Mouse (Mus musculus) cerebellum, adult 2 months (tissue): Measurements from ENCODE around the gene Fbrs. TPM values are rescaled to one million over a fixed set of nuclear protein-coding genes. Genes with fewer than 3 reads are reported as not detected.
A peak's percentile ranks its signal among the peaks of the same experiment; 100 is the strongest.
"Not testable (repeated sequence)": the region's sequence is repeated elsewhere in the genome, so short reads cannot be mapped to it uniquely, and the experiment has no call there.

Source experiments
- DNase-seq, 2 experiments: peaks; one replicate each; pipeline ENCODE4 v3.0.0; 2021
- H3K27ac ChIP-seq: fragments of 200-500 bp; 2 replicates; pipeline ENCODE4 v1.5.1; 2012; ENCODE audit warnings: low read length, control low read depth, inconsistent platforms; ENCODE audit not compliant: insufficient read depth
- H3K27me3 ChIP-seq: fragments of 200-500 bp; 2 replicates; pipeline ENCODE4 v1.6.1; 2012; ENCODE audit warnings: inconsistent platforms, mild to moderate bottlenecking, low read length, moderate library complexity; ENCODE audit not compliant: control insufficient read depth, insufficient read depth
- H3K4me1 ChIP-seq: fragments of 200-500 bp; 2 replicates; pipeline ENCODE4 v1.6.1; 2011; ENCODE audit warnings: low read length; ENCODE audit not compliant: control insufficient read depth, insufficient read depth
- H3K4me3 ChIP-seq: fragments of 200-500 bp; replicated peaks from 2 replicates; pipeline ENCODE3; 2011; ENCODE audit warnings: mild to moderate bottlenecking, low read depth, low read length, control low read depth; ENCODE audit not compliant: insufficient read depth
- CTCF ChIP-seq: fragments of 200-500 bp; IDR thresholded peaks from 2 replicates; pipeline ENCODE4 v1.5.1; 2011; ENCODE audit warnings: low read depth, mild to moderate bottlenecking, control low read depth, low read length, moderate library complexity, borderline replicate concordance; ENCODE audit not compliant: insufficient read depth
- POLR2A ChIP-seq: fragments of 200-500 bp; IDR thresholded peaks from 2 replicates; pipeline ENCODE4 v1.6.1; 2011; ENCODE audit warnings: low read length, control low read depth, borderline replicate concordance; ENCODE audit not compliant: insufficient read depth
- WGBS: fragments of 180-500 bp; shearing (Covaris S2); methylation state at CpG from one replicate; pipeline ENCODE4 v1.1.7; 2018; 5-methylcytosine and 5-hydroxymethylcytosine counted together
- polyA plus RNA-seq: library from polyadenylated mRNA; depleted of rRNA; stranded (reverse); fragments of >200 nt; gene quantifications from 2 replicates; pipeline ENCODE4 v1.2.3, GENCODE M21; 2012; rRNA removed

Fbrs gene
- 35.5 and 37.2 TPM in 2 replicates for polyA plus RNA-seq

DNA sequence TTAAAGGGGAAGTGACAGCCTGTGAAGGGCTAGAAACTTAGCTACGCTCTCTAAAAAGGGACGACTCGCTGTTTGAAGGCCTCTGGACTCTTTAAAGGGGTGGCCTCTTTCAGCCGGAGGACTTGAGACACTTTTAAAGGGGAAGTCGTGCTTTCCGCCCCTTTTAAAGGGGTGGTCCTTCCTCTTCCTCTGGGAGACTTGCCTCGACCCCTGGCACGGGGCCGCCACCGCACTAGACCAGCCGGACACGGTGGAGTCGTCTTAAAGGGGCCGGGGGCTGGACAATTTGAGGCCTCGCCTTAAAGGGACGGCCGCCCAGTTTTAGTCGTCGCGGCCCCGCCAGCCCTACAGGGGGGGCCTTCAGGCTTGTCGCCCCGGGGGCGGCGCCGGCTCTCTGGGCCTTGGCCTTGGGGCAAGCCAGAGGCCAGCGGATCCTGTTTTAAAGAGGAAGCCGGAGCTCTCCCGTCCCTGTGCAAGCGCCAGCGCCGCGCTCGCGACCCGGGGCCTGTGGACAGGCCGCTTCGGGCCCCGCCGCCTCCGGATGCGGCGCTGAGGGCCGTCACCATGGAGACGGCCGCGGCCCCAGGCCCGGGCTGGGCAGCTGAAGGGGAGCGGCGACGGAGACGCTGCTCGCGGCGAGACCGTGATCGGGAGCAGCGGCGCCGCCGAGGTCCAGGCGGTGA, at the start of gene Fbrs:
Gene Fbrs (plus strand): TSS at position 565 of the 683 bp plus-strand sequence.
- Histone ChIP-seq H3K27ac (peak within 1 kb of the TSS; percentile 92), H3K4me1 (peaks cover 8% of the 10 kb centered on the region; the same call in 1 of the 2 replicates), H3K27me3 (no peaks in the 10 kb centered on the region), H3K4me3 (peak within 1 kb of the TSS; percentile 79)
- TF ChIP-seq CTCF (no peak), POLR2A (peak; percentile 28; the same call in 1 of the 2 replicates)
- under 1% methylated on average over 62 of the region's 62 CpGs for WGBS
- DNase-seq = peak; percentile 93 to 96

DNA sequence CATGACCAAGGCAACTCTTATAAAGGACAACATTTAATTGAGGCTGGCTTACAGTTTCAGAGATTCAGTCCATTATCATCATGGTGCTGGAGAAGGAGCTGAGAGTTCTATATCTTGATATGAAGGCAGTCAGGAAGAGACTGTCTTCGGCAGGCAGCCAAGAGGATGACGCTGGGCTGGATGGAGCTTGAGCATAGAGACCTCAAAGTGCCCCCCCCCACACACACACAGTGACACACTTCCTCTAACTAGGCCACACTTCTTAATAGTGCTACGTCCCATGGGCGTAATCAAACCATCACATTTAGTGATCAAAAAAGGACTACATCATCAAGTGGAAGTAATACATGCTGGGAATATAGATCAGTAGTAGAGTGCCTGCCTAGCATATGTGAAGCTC, 43.8 kb upstream of the Fbrs start:
- DNase-seq = no peak
- no peak overlapping the region for H3K27ac ChIP-seq
- TF ChIP-seq CTCF (no peak), POLR2A (no peak)
- no peaks in the 10 kb centered on the region for H3K4me1 ChIP-seq
- no peak overlapping the region for H3K4me3 ChIP-seq
- no peaks in the 10 kb centered on the region for H3K27me3 ChIP-seq
- WGBS = 94% methylated on average over 4 of the region's 4 CpGs

DNA sequence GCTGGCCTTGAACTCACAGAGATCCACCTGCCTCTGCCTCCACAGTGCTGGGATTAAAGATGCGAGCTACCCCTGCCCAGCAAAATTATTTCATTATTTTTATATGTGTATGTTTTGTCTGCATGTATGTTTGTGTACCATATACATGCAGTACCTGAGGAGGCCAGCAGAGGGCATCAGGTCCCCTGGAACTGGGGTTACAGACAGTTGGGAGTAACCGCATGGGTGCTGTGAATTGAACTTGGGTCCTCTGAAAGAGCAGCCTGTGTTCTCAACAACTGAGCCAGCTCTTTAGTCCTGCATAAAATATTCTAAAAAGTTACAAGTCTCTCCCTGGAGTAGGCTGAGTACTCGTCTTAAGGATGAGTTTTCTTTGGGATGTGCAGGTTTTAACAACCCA, 41.3 kb upstream of the Fbrs start:
- 92% methylated on average over 3 of the region's 3 CpGs for WGBS
- no peak for TF ChIP-seq POLR2A
- peak; percentile 17; the same call in 1 of the 2 replicates for TF ChIP-seq CTCF

DNA sequence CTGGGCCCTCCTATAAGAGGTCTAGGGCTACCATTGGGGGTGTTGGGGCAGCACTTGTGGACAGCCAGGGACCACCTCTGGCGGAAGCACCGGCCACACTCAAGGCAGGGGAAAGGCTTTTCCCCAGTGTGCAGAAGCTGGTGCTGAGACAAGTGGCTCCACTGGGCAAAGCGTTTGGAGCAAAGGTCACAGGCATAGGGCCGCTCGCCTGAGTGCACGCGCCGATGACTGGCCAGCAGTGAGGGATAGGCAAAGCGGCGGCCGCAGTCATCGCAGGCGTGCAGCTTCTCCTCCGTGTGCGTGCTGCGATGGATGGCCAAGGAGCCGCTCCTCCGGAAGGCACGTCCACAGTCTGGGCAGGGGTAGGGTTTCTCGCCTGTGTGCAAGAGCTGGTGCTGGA, 35.0 kb upstream of the Fbrs start:
- Histone ChIP-seq H3K27ac (no peak overlapping the region), H3K4me3 (no peak overlapping the region), H3K4me1 (peaks cover 3% of the 10 kb centered on the region; the same call in 1 of the 2 replicates), H3K27me3 (no peaks in the 10 kb centered on the region)
- WGBS = 88% methylated on average over 20 of the region's 20 CpGs
- no peak for DNase-seq
- TF ChIP-seq CTCF = no peak
- TF ChIP-seq POLR2A = no peak

More for the DNA sequence above, 41.3 kb upstream of the Fbrs start:
- Histone ChIP-seq H3K4me3 (no peak overlapping the region), H3K4me1 (no peaks in the 10 kb centered on the region), H3K27me3 (no peaks in the 10 kb centered on the region), H3K27ac (no peak overlapping the region)
- no peak for DNase-seq

DNA sequence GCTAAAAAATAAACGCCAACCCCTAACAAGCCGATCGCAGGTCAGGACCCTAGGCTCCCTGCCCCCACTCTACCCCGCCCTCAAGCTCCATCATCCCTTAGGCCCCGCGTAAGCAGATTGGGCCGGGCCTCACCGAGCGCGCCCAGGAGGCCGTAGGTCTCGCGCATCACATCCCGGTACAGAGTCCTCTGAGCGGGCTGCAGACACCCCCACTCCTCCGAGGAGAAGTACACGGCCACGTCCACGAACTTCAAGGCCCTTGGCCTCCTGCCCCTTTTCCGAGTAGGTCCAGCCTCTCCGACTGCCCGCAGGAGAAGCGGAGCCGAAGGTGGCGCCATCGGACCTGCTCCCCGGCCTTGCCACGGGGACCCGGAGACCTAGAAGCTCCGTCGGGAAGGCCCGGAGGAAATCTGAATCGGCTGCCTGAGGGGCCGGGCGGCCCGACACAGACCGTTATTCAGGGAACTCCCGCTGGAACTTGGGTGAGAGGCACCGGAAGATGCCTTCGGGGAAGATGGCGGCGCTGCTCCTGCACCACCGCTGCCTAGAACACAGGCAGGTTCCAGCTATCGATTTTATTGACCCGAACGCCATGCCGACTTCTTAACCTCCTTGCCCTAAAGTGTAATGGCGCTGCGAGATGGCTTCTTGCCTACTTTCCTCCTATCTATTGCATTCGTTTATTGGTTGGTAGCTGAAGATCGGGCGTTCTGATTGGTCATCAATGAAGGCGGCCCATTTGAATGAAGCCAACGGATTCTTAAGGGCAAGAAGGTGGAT, 30.3 kb upstream of the Fbrs start, which contains the start of gene Zfp689:
Gene Zfp689 (minus strand): TSS at position 638 of the 780 bp plus-strand sequence.
- under 1% methylated on average over 54 of the region's 54 CpGs for WGBS
- TF ChIP-seq POLR2A = peak; percentile 38; the same call in 1 of the 2 replicates
- TF ChIP-seq CTCF = no peak
- Histone ChIP-seq H3K27me3 (no peaks in the 10 kb centered on the region), H3K27ac (peak within 1 kb of the TSS; percentile 80), H3K4me1 (peaks cover 6% of the 10 kb centered on the region), H3K4me3 (peak within 1 kb of the TSS; percentile 92)
- peak; percentile 94 to 96 for DNase-seq

DNA sequence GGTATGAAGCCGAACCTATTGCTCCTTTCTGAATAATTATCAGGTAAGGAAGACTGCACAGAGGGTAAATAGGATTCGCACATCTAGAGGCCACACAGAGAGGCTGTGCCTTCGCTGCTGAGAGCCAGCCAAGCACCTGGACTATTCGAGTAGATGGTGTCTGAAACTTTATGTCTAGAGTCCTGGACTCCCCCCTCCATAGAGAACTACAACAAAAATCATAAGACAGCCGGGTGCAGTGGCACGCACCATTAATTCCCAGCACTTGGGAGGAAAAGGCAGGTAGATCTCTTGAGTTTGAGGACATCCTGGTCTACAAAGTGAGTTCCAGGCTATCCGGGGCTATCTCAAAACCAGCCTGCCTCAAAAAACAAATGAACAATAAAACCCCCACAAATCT, 29.0 kb upstream of the Fbrs start:
- DNase-seq = no peak
- TF ChIP-seq POLR2A = no peak
- no peak for TF ChIP-seq CTCF
- Histone ChIP-seq H3K27ac (no peak overlapping the region), H3K4me3 (no peak overlapping the region), H3K27me3 (no peaks in the 10 kb centered on the region), H3K4me1 (peaks cover 6% of the 10 kb centered on the region)
- 58% methylated on average over 7 of the region's 7 CpGs for WGBS

DNA sequence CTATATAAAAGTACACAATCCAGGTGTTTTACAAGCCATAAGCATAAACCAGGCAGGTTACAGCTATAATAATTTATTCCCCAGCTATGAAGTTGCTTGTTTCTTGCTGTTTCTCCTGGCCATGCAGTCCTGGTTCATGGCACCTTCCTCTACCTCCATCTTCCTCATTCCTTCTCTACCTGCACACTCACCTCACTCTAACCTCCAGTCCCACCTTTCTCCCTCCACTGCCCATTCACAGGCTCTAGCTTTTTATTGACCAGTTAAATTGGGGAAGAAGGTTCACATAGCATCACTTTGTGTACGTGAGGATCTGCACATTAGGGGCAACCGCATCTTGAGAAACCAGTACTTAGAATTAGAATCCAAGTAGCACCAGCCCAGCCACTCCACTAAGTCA, 25.9 kb upstream of the Fbrs start:
- Histone ChIP-seq H3K4me1 (peaks cover 4% of the 10 kb centered on the region; the same call in 1 of the 2 replicates), H3K4me3 (no peak overlapping the region), H3K27ac (no peak overlapping the region), H3K27me3 (no peaks in the 10 kb centered on the region)
- WGBS = 98% methylated on average over 2 of the region's 2 CpGs
- no peak for DNase-seq
- TF ChIP-seq CTCF = no peak
- no peak for TF ChIP-seq POLR2A

DNA sequence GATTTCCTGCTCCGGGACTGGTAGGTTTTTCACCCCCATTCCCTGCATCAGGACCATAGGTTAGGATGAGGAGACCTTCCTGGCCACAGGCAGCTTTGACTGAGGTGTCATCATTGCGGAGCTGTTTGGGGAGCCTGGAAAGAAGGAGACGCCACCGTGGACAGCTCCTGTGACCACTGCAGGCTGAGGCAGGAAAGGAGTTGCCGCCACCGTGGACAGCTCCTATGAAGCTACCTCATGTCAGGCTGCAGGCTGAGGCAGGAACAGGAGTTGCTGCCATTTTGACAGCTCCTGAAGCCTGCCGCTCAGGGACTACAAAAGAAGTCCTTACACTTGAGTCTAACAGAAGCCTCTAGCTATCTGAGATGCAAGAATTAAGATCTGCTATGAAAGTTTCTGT, 24.1 kb upstream of the Fbrs start:
- Histone ChIP-seq H3K27ac (no peak overlapping the region), H3K4me3 (no peak overlapping the region), H3K4me1 (peaks cover 3% of the 10 kb centered on the region; the same call in 1 of the 2 replicates), H3K27me3 (no peaks in the 10 kb centered on the region)
- WGBS = 94% methylated on average over 7 of the region's 7 CpGs
- DNase-seq = no peak
- no peak for TF ChIP-seq POLR2A
- no peak for TF ChIP-seq CTCF

DNA sequence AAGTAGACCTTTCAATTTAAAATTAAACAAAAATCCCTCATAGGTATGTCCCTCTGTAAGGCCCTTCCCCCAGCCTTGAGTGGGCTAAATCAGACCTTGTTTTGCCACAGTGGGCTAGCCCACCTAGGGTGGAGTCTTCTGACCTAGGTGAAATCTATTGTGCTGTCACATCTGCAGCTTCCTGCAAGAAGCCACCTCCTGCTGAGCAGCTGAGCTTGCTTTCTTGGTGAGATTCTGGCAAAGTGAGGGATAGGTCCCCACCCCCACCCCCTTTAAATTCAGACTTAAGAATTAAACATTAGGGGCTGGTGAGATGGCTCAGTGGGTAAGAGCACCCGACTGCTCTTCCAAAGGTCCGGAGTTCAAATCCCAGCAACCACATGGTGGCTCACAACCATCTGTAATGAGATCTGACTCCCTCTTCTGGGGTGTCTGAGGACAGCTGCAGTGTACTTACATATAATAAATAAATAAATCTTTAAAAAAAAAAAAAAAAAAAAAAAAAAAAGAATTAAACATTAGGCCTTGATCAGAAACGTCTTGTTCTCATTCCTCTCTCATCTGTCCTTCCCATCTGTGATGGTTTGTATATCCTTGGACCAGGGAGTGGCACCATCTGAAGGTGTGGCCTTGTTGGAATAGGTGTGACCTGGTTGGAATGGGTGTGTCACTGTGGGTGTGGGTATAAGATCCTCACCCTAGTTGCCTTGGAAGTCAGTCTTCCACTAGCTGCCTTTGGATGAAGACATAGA, 20.5 kb upstream of the Fbrs start:
- H3K4me1 ChIP-seq, H3K27me3 ChIP-seq, DNase-seq, H3K27ac ChIP-seq, H3K4me3 ChIP-seq: not testable (repeated sequence)
- WGBS = 81% methylated on average over 3 of the region's 3 CpGs

DNA sequence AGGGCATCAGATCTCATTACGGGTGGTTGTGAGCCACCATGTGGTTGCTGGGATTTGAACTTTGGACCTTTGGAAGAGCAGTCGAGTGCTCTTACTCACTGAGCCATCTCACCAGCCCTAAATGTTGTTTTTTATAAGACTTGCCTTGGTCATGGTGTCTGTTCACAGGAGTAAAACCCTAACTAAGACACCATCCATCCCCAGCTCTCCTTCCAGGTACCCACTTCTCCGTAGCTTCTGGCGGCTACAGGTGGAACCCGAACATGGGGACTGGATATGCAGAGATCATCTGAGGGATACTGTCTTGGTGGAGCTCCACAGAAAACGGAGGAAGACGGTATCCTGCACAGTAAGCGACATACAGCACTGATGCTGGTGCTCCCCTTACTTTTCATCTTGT, 19.7 kb upstream of the Fbrs start, which contains the start of gene Prr14:
Gene Prr14 (plus strand): TSS at position 301 of the 400 bp plus-strand sequence.
- 94% methylated on average over 8 of the region's 8 CpGs for WGBS
- H3K4me1 ChIP-seq, H3K27me3 ChIP-seq, DNase-seq, H3K27ac ChIP-seq, H3K4me3 ChIP-seq: not testable (repeated sequence)
